8 mouse cellular contexts compared by ENCODE assay signal in the genomic region with DNA sequence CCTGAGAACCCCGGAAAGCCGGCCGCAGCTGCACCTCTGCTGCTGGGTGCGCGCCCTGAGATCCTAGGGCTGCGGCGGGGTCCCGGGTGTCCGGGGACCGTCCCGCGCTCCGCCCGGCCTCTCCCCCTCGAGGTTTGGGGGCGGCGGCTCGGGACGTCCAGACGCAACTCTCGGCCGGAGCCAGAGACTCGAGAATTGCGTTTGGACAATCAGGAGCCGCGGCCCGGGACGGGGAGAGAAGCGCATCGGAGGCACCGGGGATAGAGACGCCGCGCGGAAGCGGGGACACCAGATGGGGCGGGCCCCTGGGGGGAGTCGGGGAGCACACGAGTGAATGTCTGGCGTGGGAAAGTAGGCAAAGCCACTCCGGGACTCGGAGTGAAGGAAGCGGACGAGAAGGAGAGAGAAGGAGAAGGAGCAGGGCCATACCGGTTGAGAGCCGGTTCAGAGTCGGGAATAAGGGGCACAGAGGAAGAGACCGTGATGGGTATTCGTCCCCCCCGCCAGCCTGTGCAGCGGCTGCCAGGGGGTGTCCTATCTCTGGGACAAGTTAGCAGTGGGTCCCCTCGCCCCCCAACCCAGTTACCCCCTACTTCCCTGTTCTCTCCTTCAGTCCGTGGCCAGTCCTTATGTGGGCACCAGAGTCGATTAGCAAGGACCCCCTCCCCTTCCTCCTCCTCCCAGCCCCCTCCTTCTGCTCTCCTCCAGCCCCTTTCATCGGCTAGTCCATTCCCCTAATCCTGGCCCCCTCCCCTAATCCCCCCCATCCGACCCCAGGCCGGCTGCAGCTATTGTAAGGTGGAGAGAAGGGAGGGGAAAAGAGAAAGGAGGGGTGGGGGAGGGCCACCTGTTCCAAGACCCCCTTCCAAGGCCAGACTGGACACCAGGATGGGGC. TPM values are rescaled to one million over a fixed set of nuclear protein-coding genes. Genes with fewer than 3 reads are reported as not detected.
A peak's percentile ranks its signal among the peaks of the same experiment; 100 is the strongest.
DNase-seq lines count a peak whose midpoint lies in the region; ATAC-seq and TF ChIP-seq lines count a peak whose summit lies in the region.

No protein-coding gene starts in this region.

- no peak for TF ChIP-seq CTCF in cortical plate, adult 2 months (IDR thresholded peaks at IDR 0.05; ENCODE audit: extremely low read depth, insufficient read depth, low read length)

- no peaks in the 10 kb centered on the region for H3K27me3 ChIP-seq in erythroblast, embryonic 14.5 days (ENCODE audit: control insufficient read depth)
- no peaks in the 10 kb centered on the region for H3K27me3 ChIP-seq in hindbrain, embryonic 14.5 days (ENCODE audit: control insufficient read depth, insufficient read depth, low read length)
- H3K27me3 ChIP-seq in midbrain, embryonic 11.5 days (ENCODE audit: control insufficient read depth, insufficient read depth, low read length): no peaks in the 10 kb centered on the region

- under 1% methylated on average over 47 of the region's 57 CpGs for WGBS in hindbrain, embryonic 14.5 days
- under 1% methylated on average over 52 of the region's 57 CpGs for WGBS in midbrain, embryonic 11.5 days

- H3K4me3 ChIP-seq in erythroblast, embryonic 14.5 days (replicated peaks): peak overlapping the region; percentile 91
- H3K4me3 ChIP-seq in cortical plate, adult 2 months (ENCODE audit: insufficient read depth, low read length): peak overlapping the region; percentile 87
- peak overlapping the region; percentile 92 for H3K4me3 ChIP-seq in hindbrain, embryonic 14.5 days (replicated peaks; ENCODE audit: low read length)
- peak overlapping the region; percentile 98 for H3K4me3 ChIP-seq in midbrain, embryonic 11.5 days (ENCODE audit: low read depth, low read length)

- H3K4me2 ChIP-seq in hindbrain, embryonic 14.5 days (replicated peaks): peak overlapping the region; percentile 83
- peak overlapping the region; percentile 97 for H3K4me2 ChIP-seq in midbrain, embryonic 11.5 days

- H3K4me1 ChIP-seq in erythroblast, embryonic 14.5 days (ENCODE audit: control insufficient read depth): peaks cover 68% of the 10 kb centered on the region
- peaks cover 8% of the 10 kb centered on the region for H3K4me1 ChIP-seq in cortical plate, adult 2 months (ENCODE audit: control insufficient read depth, insufficient read depth, low read length)
- H3K4me1 ChIP-seq in hindbrain, embryonic 14.5 days (replicated peaks; ENCODE audit: control insufficient read depth, insufficient read depth, low read length): peaks cover 53% of the 10 kb centered on the region
- H3K4me1 ChIP-seq in midbrain, embryonic 11.5 days (ENCODE audit: control insufficient read depth, insufficient read depth, low read length): peaks cover 46% of the 10 kb centered on the region

- no peak for ATAC-seq in erythroblast, adult 5-6 weeks (replicated peaks; ENCODE audit: low FRiP score, poor library complexity, severe bottlenecking)
- peak; percentile 1; the same call in 1 of the 2 replicates for ATAC-seq in hindbrain, embryonic 14.5 days (ENCODE audit: low FRiP score)
- ATAC-seq in midbrain, embryonic 11.5 days (ENCODE audit: low FRiP score): peak; percentile 70
- no peak for ATAC-seq in frontal cortex, adult (ENCODE audit: low TSS enrichment)

- DNase-seq in 416B (ENCODE audit: low read depth): peak; percentile 39
- peak; percentile 50 for DNase-seq in hindbrain, embryonic 14.5 days (ENCODE audit: low spot score)
- DNase-seq in midbrain, embryonic 11.5 days (ENCODE audit: low spot score, missing footprints): peak; percentile 98
- no peak for DNase-seq in ovary, postnatal 14 days (ENCODE audit: low spot score)

- peak overlapping the region; percentile 80 for H3K27ac ChIP-seq in cortical plate, adult 2 months (ENCODE audit: insufficient read depth, low read length)
- H3K27ac ChIP-seq in hindbrain, embryonic 14.5 days: peak overlapping the region; percentile 99
- peak overlapping the region; percentile 100 for H3K27ac ChIP-seq in midbrain, embryonic 11.5 days (ENCODE audit: low read depth, low read length)

- peaks cover 49% of the 10 kb centered on the region for H3K36me3 ChIP-seq in erythroblast, embryonic 14.5 days (ENCODE audit: control insufficient read depth)
- H3K36me3 ChIP-seq in hindbrain, embryonic 14.5 days (replicated peaks; ENCODE audit: control insufficient read depth, insufficient read depth): peaks cover 44% of the 10 kb centered on the region
- H3K36me3 ChIP-seq in midbrain, embryonic 11.5 days (ENCODE audit: control insufficient read depth, insufficient read depth, low read length): peaks cover 40% of the 10 kb centered on the region

- peak overlapping the region; percentile 97 for H3K9ac ChIP-seq in hindbrain, embryonic 14.5 days
- H3K9ac ChIP-seq in midbrain, embryonic 11.5 days (ENCODE audit: low read length): peak overlapping the region; percentile 100

- no peak for TF ChIP-seq POLR2A in cortical plate, adult 2 months (IDR thresholded peaks at IDR 0.05; ENCODE audit: extremely low read depth, insufficient read depth, low read length)

- peaks cover 29% of the 10 kb centered on the region for H3K9me3 ChIP-seq in erythroblast, embryonic 14.5 days (ENCODE audit: control insufficient read depth, low read length)
- 0 out of 2 replicates have a peak, but pooled peaks cover 2% of the 10 kb centered on the region for H3K9me3 ChIP-seq in hindbrain, embryonic 14.5 days (ENCODE audit: control insufficient read depth, low read length)
- H3K9me3 ChIP-seq in midbrain, embryonic 11.5 days (ENCODE audit: control insufficient read depth, low read length): peaks cover 7% of the 10 kb centered on the region; the same call in 1 of the 2 replicates

RNA-seq across cellular contexts. Expression of gene Ring1, which starts 0.6 kb away (rescaled TPM):
- polyA plus RNA-seq in erythroblast, embryonic 14.5 days (2012): 1.8 and 2.5 TPM in 2 replicates
- 1.9 and 9.2 TPM in 2 replicates for total RNA-seq in erythroblast, adult 5-6 weeks (2015; ENCODE audit: low replicate concordance)
- total RNA-seq in erythroblast, adult 5-6 weeks (2017; ENCODE audit: low replicate concordance): 2.0 and 2.8 TPM in 2 replicates
- polyA plus RNA-seq in cortical plate, adult 2 months (2012; rRNA removed): 73.1 and 73.2 TPM in 2 replicates
- 6.3 and 7.8 TPM in 2 replicates for polyA plus RNA-seq in hindbrain, embryonic 14.5 days (2014; fragmentation: Nextera tagmentation; extraction: Ambion mirVana)
- 5.5 and 7.1 TPM in 2 replicates for polyA plus RNA-seq in midbrain, embryonic 11.5 days (2014; fragmentation: Nextera tagmentation; extraction: Ambion mirVana)

RNA-seq across cellular contexts. Expression of gene H2-Ke6, which starts 2.8 kb away (rescaled TPM):
- 1.4 TPM in 2 replicates for polyA plus RNA-seq in erythroblast, embryonic 14.5 days (2012)
- total RNA-seq in erythroblast, adult 5-6 weeks (2015; ENCODE audit: low replicate concordance): 26.5 and 50.7 TPM in 2 replicates
- 15.0 and 17.8 TPM in 2 replicates for total RNA-seq in erythroblast, adult 5-6 weeks (2017; ENCODE audit: low replicate concordance)
- polyA plus RNA-seq in cortical plate, adult 2 months (2012; rRNA removed): 59.6 and 61.7 TPM in 2 replicates
- polyA plus RNA-seq in hindbrain, embryonic 14.5 days (2014; fragmentation: Nextera tagmentation; extraction: Ambion mirVana): 64.3 and 67.3 TPM in 2 replicates
- 95.4 and 99.0 TPM in 2 replicates for polyA plus RNA-seq in midbrain, embryonic 11.5 days (2014; fragmentation: Nextera tagmentation; extraction: Ambion mirVana)

RNA-seq across cellular contexts. Expression of gene Slc39a7, which starts 6.4 kb away (rescaled TPM):
- 3.5 TPM in 2 replicates for polyA plus RNA-seq in erythroblast, embryonic 14.5 days (2012)
- not detected in 2 replicates for total RNA-seq in erythroblast, adult 5-6 weeks (2015; ENCODE audit: low replicate concordance)
- total RNA-seq in erythroblast, adult 5-6 weeks (2017; ENCODE audit: low replicate concordance): 11.5 and 16.6 TPM in 2 replicates
- 92.7 and 103 TPM in 2 replicates for polyA plus RNA-seq in cortical plate, adult 2 months (2012; rRNA removed)
- polyA plus RNA-seq in hindbrain, embryonic 14.5 days (2014; fragmentation: Nextera tagmentation; extraction: Ambion mirVana): 87.1 and 97.0 TPM in 2 replicates
- 85.1 and 97.4 TPM in 2 replicates for polyA plus RNA-seq in midbrain, embryonic 11.5 days (2014; fragmentation: Nextera tagmentation; extraction: Ambion mirVana)

RNA-seq across cellular contexts. Expression of gene Rxrb, which starts 6.5 kb away (rescaled TPM):
- 10.1 and 11.3 TPM in 2 replicates for polyA plus RNA-seq in erythroblast, embryonic 14.5 days (2012)
- total RNA-seq in erythroblast, adult 5-6 weeks (2015; ENCODE audit: low replicate concordance): 7.1 and 8.3 TPM in 2 replicates
- total RNA-seq in erythroblast, adult 5-6 weeks (2017; ENCODE audit: low replicate concordance): 10.7 and 12.0 TPM in 2 replicates
- 78.5 and 81.5 TPM in 2 replicates for polyA plus RNA-seq in cortical plate, adult 2 months (2012; rRNA removed)
- 32.2 and 34.5 TPM in 2 replicates for polyA plus RNA-seq in hindbrain, embryonic 14.5 days (2014; fragmentation: Nextera tagmentation; extraction: Ambion mirVana)
- 17.2 and 17.9 TPM in 2 replicates for polyA plus RNA-seq in midbrain, embryonic 11.5 days (2014; fragmentation: Nextera tagmentation; extraction: Ambion mirVana)

RNA-seq across cellular contexts. Expression of gene Col11a2, which starts 14.1 kb away (rescaled TPM):
- 0.45 and 0.56 TPM in 2 replicates for polyA plus RNA-seq in erythroblast, embryonic 14.5 days (2012)
- 1.3 TPM in 1 of 2 replicates, not detected in the other for total RNA-seq in erythroblast, adult 5-6 weeks (2015; ENCODE audit: low replicate concordance)
- 4.3 and 7.0 TPM in 2 replicates for total RNA-seq in erythroblast, adult 5-6 weeks (2017; ENCODE audit: low replicate concordance)
- 9.3 and 12.1 TPM in 2 replicates for polyA plus RNA-seq in cortical plate, adult 2 months (2012; rRNA removed)
- 2.7 and 3.4 TPM in 2 replicates for polyA plus RNA-seq in hindbrain, embryonic 14.5 days (2014; fragmentation: Nextera tagmentation; extraction: Ambion mirVana)
- polyA plus RNA-seq in midbrain, embryonic 11.5 days (2014; fragmentation: Nextera tagmentation; extraction: Ambion mirVana): 0.52 and 1.4 TPM in 2 replicates

Comparison
In these comparisons a context has a peak if more than half of its experiments do, and no peak if none do; other contexts are left out.
1. ATAC-seq: peak in hindbrain, embryonic 14.5 days (single experiment) and midbrain, embryonic 11.5 days (single experiment); none in erythroblast, adult 5-6 weeks (single experiment) and frontal cortex, adult (single experiment).
2. RNA of gene H2-Ke6, which starts 2.8 kb away (polyA plus RNA-seq): 95.4 to 99.0 TPM in midbrain, embryonic 11.5 days, 64.3 to 67.3 TPM in hindbrain, embryonic 14.5 days and 59.6 to 61.7 TPM in cortical plate, adult 2 months; 1.4 TPM in erythroblast, embryonic 14.5 days; every median in the first group is over 10 times any median in the second.
3. RNA of gene Slc39a7, which starts 6.4 kb away (polyA plus RNA-seq): 85.1 to 97.4 TPM in midbrain, embryonic 11.5 days, 92.7 to 103 TPM in cortical plate, adult 2 months and 87.1 to 97.0 TPM in hindbrain, embryonic 14.5 days; 3.5 TPM in erythroblast, embryonic 14.5 days; every median in the first group is over 10 times any median in the second.
4. Peak in every context shown above with its lines, with median percentiles within 50 percentile points of each other: H3K4me3 ChIP-seq and H3K27ac ChIP-seq.